Mouse (Mus musculus): ENCODE data around the gene Kdm2a.

The Kdm2a gene

GRCm38 (mm10) chr19:4330603-4331002, 67.5 kb downstream of the Kdm2a start:
- no peak for DNase-seq (ENCODE audit: low read depth, low spot score)

GRCm38 (mm10) chr19:4328737-4329304, 69.3 kb downstream of the Kdm2a start:
- DNase-seq (ENCODE audit: low read depth, low spot score): no peak

GRCm38 (mm10) chr19:4326881-4327280, 71.2 kb downstream of the Kdm2a start:
- no peak for DNase-seq (ENCODE audit: low read depth, low spot score)

- no peak for DNase-seq (ENCODE audit: low read depth, low spot score)
Observed at GRCm38 (mm10) chr19:4326106-4326505, 72.0 kb downstream of the Kdm2a start.

- DNase-seq (ENCODE audit: low read depth, low spot score): no peak
Observed at GRCm38 (mm10) chr19:4322134-4322533, 76.0 kb downstream of the Kdm2a start.

- no peak for DNase-seq (ENCODE audit: low read depth, low spot score)
Observed at GRCm38 (mm10) chr19:4321622-4322021, 76.5 kb downstream of the Kdm2a start.

- DNase-seq (ENCODE audit: low read depth, low spot score): no peak
Observed at GRCm38 (mm10) chr19:4319272-4319671, 78.8 kb downstream of the Kdm2a start.

GRCm38 (mm10) chr19:4317181-4317580, 80.9 kb downstream of the Kdm2a start:
- no peak for DNase-seq (ENCODE audit: low read depth, low spot score)

GRCm38 (mm10) chr19:4315223-4315944, 82.7 kb downstream of the Kdm2a start:
- DNase-seq (ENCODE audit: low read depth, low spot score): no peak

GRCm38 (mm10) chr19:4309776-4310185, 88.3 kb downstream of the Kdm2a start:
- peak; percentile 82 for DNase-seq (ENCODE audit: low read depth, low spot score)

- DNase-seq (ENCODE audit: low read depth, low spot score): no peak
Observed at GRCm38 (mm10) chr19:4309302-4309701, 88.8 kb downstream of the Kdm2a start.

GRCm38 (mm10) chr19:4306190-4306577, 91.9 kb downstream of the Kdm2a start, which contains the start of gene Grk2:
Gene Grk2 (minus strand): TSS chr19:4306222.
- DNase-seq (ENCODE audit: low read depth, low spot score): peak; percentile 83

- peak; percentile 83 for DNase-seq (ENCODE audit: low read depth, low spot score)
Observed at GRCm38 (mm10) chr19:4305491-4306189, 92.4 kb downstream of the Kdm2a start.

GRCm38 (mm10) chr19:4304871-4305321, 93.2 kb downstream of the Kdm2a start:
- DNase-seq (ENCODE audit: low read depth, low spot score): peak; percentile 90

- DNase-seq (ENCODE audit: low read depth, low spot score): peak; percentile 93
Observed at GRCm38 (mm10) chr19:4304251-4304821, 93.7 kb downstream of the Kdm2a start.

GRCm38 (mm10) chr19:4303640-4303995, 94.5 kb downstream of the Kdm2a start:
- peak; percentile 89 for DNase-seq (ENCODE audit: low read depth, low spot score)

- no peak for DNase-seq (ENCODE audit: low read depth, low spot score)
Observed at GRCm38 (mm10) chr19:4302936-4303639, 95.0 kb downstream of the Kdm2a start.

GRCm38 (mm10) chr19:4301735-4302651, 96.1 kb downstream of the Kdm2a start:
- peak; percentile 77 for DNase-seq (ENCODE audit: low read depth, low spot score)

- no peak for DNase-seq (ENCODE audit: low read depth, low spot score)
Observed at GRCm38 (mm10) chr19:4300852-4301734, 97.0 kb downstream of the Kdm2a start.

- peak; percentile 90 for DNase-seq (ENCODE audit: low read depth, low spot score)
Observed at GRCm38 (mm10) chr19:4300271-4300704, 97.8 kb downstream of the Kdm2a start.
